Mouse (Mus musculus) erythroblast, adult 5-6 weeks (primary cell): ENCODE measurements around the gene Neurl3. TPM values are rescaled to one million over a fixed set of nuclear protein-coding genes. Genes with fewer than 3 reads are reported as not detected.

Source experiments
- ATAC-seq: replicated peaks from 2 replicates; pipeline ENCODE4 v1.8.0; 2016; ENCODE audit warnings: moderate number of reproducible peaks, mild to moderate bottlenecking, moderate TSS enrichment, inconsistent platforms; ENCODE audit not compliant: poor library complexity, low FRiP score, severe bottlenecking
- total RNA-seq, 2 experiments: library from RNA; stranded (forward) in 1 of 2; stranded (reverse) in 1 of 2; fragments of 150-400 nt in 1 of 2; fragments of 200-764, 138-1000 nt in 1 of 2; gene quantifications; 2 replicates each; pipeline versions ENCODE4 v1.2.3 to v1.2.4; 2015 to 2017; ENCODE audit warnings: low replicate concordance in 2 of 2

Gene Neurl3
- total RNA-seq, 2 experiments from 2014 or later: 8.0 to 14.2 TPM

GRCm38 (mm10) chr1:36261708-36262504 is 12.6 kb downstream of the Neurl3 start:
- no peak for ATAC-seq

- ATAC-seq: no peak
These were observed 14.1 kb downstream of the Neurl3 start for GRCm38 (mm10) chr1:36260418-36260817.

DNA sequence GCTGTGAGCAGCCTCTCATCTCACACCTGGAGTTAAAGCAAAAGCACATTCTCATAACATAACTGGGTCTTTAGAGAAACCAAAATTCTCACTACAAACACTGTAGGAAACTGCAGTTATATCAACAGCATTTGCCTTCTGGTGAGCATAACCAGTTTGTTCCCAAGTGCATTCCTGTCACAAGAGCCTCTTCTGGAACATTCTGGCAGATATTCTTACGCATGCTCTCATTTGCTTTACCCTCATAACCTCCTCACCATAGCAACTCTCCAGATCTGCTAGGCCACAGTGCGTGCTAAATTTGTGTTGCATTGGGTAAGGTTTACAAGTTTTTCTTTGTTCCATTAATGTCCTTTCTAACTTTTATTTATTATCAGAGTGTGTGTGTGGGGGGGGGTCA is 15.2 kb downstream of the Neurl3 start:
- no peak for ATAC-seq

DNA sequence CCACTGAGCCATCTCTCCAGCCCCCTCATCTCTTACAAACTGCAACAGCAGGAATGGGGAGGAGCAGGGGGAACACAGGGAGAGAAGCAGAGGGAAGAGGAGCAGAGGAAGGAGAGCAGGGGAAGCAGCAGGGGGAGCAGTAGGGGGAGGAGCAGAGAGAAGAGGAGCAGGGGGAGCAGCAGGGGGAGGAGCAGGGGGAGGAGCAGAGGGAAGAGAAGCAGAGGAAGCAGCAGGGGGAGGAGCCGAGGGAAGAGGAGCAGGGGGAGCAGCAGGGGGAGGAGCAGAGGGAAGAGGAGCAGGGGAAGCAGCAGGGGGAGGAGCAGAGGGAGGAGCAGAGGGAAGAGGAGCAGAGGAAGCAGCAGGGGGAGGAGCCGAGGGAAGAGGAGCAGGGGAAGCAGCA is 15.8 kb downstream of the Neurl3 start:
- no peak for ATAC-seq

DNA sequence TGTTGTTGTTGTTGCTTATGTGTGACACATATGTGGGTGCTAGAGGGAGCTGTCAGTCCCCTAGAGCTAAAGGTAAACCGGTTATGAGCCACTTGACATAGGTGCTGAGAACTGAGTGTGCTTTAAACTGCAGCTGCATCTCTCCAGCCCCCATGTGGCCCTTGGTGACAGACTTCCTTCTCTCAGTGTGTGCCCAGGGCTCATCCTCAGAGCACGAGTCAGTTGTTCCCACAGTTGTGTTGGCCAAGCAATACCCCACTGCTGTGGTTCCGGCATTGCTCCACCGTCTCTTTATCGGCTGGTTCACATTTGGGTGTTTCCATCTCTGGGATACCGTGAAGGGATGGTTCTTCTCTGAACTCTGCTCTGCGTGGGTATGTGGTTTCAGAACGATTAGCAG is 17.2 kb downstream of the Neurl3 start:
- ATAC-seq: no peak

DNA sequence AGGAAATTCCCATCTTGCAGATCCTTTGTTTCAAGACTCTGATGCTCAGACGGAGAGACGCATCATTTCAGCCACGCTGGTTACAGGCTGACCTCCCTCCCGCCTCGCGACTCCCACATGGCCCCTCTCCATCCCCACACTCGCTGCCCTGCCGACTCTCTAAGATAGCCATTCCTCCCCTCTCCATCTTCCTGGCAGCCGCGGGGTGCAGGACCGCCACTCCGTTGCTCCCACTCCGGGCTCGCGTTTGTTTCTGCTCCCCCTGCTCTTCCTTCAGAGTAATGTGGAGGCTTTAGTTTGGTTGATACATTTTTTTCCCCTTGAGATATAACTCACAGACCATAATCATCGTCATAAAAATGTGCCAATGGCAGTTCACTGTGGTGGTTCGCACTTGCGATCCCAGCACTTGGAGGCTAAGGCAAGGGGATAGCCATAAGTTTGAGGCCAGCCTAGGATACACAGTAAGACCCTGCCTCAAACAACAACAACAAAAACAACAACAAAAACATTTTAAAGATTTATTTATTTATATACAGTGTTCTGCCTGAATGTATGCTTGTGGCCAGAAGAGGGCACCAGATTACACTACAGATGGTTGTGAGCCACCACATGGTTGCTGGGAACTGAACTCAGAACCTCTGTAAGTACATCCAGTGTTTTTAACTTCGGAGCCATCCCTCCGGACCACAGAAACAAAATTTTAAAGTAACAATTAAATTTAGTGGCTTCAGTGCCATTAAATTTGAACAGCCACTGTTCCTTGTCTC is 18.4 kb downstream of the Neurl3 start:
- ATAC-seq: no peak

- no peak for ATAC-seq
These were observed 19.7 kb downstream of the Neurl3 start for GRCm38 (mm10) chr1:36254635-36255360.

DNA sequence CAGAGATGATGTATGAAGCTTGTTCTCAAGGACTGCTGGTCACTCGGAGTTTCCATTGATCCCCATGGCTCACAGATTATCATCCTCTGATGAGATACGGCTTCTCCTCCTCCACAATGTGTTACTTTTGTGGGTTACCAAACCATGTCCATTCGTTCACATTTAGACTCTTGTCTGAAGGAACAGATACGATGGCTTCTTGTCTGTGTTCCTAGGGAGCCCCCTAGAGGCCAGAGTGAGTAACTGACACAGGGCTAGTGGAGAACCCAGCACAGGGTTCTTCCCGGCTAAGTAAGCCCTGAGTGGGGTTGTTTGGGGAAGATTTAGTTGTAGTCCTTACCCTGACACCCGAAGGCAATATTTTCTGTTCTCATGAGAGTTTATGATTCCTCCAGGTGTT is 21.7 kb downstream of the Neurl3 start:
- peak; percentile 89 for ATAC-seq

GRCm38 (mm10) chr1:36251426-36251825 is 23.1 kb downstream of the Neurl3 start:
- no peak for ATAC-seq

- ATAC-seq: no peak
These were observed 27.8 kb downstream of the Neurl3 start for GRCm38 (mm10) chr1:36246688-36247087.

DNA sequence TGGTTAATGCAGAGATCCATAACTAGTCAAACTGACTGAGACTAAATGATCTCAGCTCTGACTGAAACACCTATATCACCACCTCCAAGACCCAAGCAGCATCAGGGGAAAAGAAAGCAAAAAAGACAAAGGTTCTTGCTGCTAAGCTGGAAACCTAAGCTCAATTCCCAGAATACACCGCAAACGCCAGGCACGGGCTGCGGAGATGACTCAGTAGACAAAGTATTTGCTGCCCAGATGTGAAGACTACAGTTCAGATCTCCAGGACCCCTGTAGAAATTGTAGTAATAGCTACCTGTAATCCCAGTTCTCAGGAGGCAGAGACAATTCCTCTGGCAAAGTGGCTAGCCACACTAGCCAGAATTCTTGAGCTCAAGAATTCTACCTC is 29.7 kb downstream of the Neurl3 start:
- ATAC-seq: no peak

DNA sequence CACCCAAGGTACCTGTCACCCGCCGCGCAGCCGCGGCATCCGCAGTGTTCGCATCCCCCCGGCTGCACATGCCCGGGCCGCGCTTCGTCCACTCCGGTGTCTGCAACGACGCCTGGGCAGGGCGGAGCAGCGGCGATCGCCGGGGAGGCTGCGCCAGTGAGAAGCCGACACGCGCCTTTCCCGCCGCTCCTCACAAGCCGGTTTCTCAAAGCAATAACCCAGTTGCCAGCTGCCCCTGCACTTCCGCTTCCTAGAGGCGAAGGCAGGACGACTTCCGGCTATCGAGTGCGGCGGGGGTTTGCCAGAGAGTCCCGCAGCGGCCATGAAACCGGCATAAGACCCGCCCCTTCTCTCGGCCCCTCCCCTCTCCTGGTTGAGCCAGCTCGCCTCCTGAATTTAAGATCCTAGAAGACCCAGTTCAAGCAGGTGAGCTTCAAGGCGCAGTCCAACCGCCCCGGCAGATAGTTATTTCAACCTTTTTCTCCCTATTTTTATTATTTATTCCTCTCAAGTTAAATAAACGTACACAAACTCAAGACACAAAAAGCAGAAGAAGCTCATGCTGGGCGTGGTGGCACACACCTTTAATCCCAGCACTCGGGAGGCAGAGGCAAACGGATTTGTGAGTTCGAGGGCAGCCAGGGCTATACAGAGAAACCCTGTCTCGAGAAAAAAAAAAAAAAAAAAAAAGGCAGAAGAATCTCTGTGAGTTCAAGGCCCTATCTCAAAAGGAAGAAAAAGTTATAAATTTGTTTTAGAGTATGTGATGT is 30.2 kb downstream of the Neurl3 start, which contains the start of gene Uggt1:
Uggt1 (minus strand) TSS at position 663 of the 770 bp plus-strand sequence.
- ATAC-seq: peak; percentile 99

- ATAC-seq: peak; percentile 29; the same call in 1 of the 2 replicates
These were observed 30.9 kb downstream of the Neurl3 start for GRCm38 (mm10) chr1:36243447-36244057.

GRCm38 (mm10) chr1:36241903-36242429 is 32.5 kb downstream of the Neurl3 start:
- no peak for ATAC-seq

DNA sequence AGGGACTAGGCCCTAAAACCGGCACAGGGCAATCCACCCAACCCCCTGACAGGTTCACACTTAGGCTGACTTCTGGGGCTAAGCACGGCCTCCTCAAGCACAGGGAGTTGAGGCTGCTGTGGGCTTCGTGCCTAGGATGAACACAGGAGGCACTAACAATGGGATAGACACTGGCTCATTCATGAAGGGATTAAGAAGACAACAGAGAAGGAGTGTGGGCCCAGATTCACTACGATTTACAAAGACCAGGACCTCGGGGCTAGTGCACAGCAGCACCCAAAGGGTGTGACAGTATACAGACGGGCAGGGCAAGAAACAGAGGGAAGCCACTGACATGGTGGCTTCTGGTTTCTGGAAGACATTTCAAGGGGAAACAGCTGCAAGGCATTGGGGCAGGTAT is 34.3 kb downstream of the Neurl3 start:
- no peak for ATAC-seq

- ATAC-seq: no peak
These were observed 35.1 kb downstream of the Neurl3 start for GRCm38 (mm10) chr1:36239396-36239795.

GRCm38 (mm10) chr1:36235855-36236254 is 38.6 kb downstream of the Neurl3 start:
- ATAC-seq: no peak

DNA sequence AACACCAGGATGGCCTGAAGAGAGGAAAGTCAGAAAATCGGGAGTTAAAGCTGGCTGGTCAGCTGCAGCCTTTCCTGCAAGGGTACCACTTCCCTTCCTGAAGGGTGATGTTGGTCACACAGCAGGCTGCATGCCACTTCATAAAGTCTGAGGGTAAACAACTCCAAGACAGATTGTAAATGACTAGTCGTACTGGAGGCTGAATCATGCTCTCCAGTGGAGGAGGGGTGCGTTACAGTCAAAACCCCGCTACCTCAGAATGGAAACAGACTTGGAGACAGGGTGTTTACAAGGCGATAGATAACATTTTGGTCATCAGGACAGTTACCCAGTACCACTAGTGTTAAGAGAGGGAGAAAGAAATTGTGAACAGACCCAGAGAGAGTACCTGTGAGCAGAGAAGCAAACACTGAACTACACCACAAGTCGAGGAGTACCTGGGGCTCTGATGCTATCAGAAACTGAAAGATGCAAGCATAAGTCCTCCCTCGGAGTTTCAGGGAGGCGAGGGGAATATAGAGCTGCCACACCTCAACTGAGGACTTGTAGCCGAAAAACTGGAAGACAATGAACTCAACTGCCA is 39.3 kb downstream of the Neurl3 start:
- ATAC-seq: no peak

- no peak for ATAC-seq
These were observed 41.3 kb downstream of the Neurl3 start for GRCm38 (mm10) chr1:36233218-36233617.
